Mouse (Mus musculus) Patski (cell line): Measurements from ENCODE around the gene Dclk1. TPM values are rescaled to one million over a fixed set of nuclear protein-coding genes. Genes with fewer than 3 reads are reported as not detected.

Source experiments
- ATAC-seq: fragments of 100-300 bp; one replicate; pipeline ENCODE4 v1.8.0; 2021
- CTCF ChIA-PET: fragments of 350-600 bp; sonication (Branson Sonifier 250); formaldehyde crosslinking; loops from one replicate; lab custom pipeline; 2022; ENCODE audit warnings: inconsistent platforms; lab: Charles Lee
- POLR2A ChIA-PET: fragments of 350-600 bp; sonication (Branson Sonifier 250); formaldehyde crosslinking; loops from one replicate; lab custom pipeline; 2022; ENCODE audit warnings: antibody characterized with exemption, inconsistent platforms; lab: Charles Lee
- DNase-seq: peaks from one replicate; pipeline ENCODE4 v3.0.0-alpha.2; 2011; ENCODE audit warnings: low read depth, low spot score
- H3K27me3 ChIP-seq: fragments of 371-371 bp; one replicate; pipeline ENCODE4 v1.5.1; 2021
- CTCF ChIP-seq: fragments of 100-300 bp; IDR thresholded peaks from one replicate; pipeline ENCODE4 v1.5.1; 2021
- in situ Hi-C: fragments of 300-500 bp; cut with MboI; formaldehyde crosslinking; loops from 3 replicates; pipeline ENCODE4 v1.11.1; 2018; ENCODE audit warnings: low pct_unique_long_range_greater_than_20kb, mixed read lengths
- polyA plus RNA-seq: library from polyadenylated mRNA; unstranded; gene quantifications from one replicate; pipeline ENCODE4 v1.2.3, GENCODE M21; 2021

Dclk1 gene
- polyA plus RNA-seq, 1 experiment from 2014 or later: 16.7 TPM

GRCm38 (mm10) chr3:55571034-55571433 lies 328.9 kb downstream of the Dclk1 start:
- CTCF ChIA-PET: interaction anchor here (0.6 to 1.4 kb wide), 3 partner anchors 12 to 51 kb away, joined by 3 to 5 read pairs (median 4); no protein-coding TSS in a partner anchor
- TF ChIP-seq CTCF: no peak
- ATAC-seq (no peak), DNase-seq (no peak)
- POLR2A ChIA-PET: interaction anchor here (1.1 kb wide), 1 partner anchor 50 kb away, joined by 3 read pairs; no protein-coding TSS in a partner anchor
- no peaks in the 10 kb centered on the region for H3K27me3 ChIP-seq
- in situ Hi-C loops: no loop called here

DNA sequence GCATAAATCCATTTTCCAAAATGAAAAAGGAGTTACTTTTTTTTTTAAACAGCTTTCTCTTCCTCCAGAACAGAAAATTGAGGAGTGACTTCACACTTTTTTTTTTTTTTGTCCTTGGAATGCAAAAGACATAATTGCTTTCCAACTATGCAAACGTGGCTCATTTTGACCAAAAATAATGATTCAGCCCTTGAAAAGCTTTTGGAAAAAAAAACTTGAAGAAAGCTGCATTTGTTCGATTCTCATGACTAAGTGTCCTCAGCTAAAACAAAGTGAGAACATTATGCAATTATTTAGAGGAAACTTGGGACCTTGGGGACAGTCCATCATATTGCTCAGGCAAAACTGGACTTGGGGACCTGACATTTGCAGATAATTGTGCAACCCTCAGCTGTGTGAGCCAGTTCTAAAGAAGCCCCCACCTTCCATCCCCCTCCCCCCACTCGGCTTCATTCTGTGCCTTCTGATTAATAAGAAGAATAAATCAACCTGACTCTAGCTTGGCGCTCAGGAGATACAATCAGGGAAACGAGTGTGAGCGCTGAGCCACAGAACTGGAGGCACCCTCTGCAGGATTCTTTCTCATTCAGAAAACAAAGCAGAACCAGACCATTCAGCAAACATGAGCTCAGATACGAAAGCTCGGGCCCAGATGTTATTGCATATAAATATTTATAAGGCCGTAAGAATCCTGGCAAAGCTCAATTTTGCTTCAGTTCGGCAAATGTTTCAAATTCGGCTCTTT lies 329.6 kb downstream of the Dclk1 start:
- in situ Hi-C loops: no loop called here
- no peaks in the 10 kb centered on the region for H3K27me3 ChIP-seq
- POLR2A ChIA-PET: interaction anchor here (1.1 kb wide), 1 partner anchor 50 kb away, joined by 3 read pairs; no protein-coding TSS in a partner anchor
- TF ChIP-seq CTCF: no peak
- ATAC-seq (no peak), DNase-seq (no peak)
- CTCF ChIA-PET: interaction anchor here (0.6 to 1.4 kb wide), 3 partner anchors 13 to 52 kb away, joined by 3 to 5 read pairs (median 4); no protein-coding TSS in a partner anchor

DNA sequence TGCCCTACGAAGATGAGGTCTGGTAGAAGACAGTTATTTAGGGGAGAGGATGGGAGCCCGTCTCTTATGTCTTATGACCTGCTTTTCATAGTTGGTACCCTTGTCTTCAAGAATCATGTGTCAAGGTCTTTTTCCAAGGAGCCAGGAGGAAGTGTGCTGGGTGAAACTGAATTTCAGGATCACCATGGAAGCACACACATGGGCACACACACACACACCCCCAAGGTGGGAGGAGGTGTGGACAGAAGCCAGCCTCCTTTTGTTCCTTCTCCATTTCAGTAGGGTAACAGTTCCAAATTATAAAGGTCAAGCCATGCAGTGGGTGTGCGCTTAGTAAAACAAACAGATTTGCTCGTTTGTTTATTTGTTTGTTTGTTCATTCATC lies 330.1 kb downstream of the Dclk1 start:
- ATAC-seq (no peak), DNase-seq (no peak)
- CTCF ChIA-PET: interaction anchor here (1.4 kb wide), 2 partner anchors 18 to 52 kb away, joined by 4 to 5 read pairs; no protein-coding TSS in a partner anchor

GRCm38 (mm10) chr3:55574003-55574402 lies 331.8 kb downstream of the Dclk1 start:
- in situ Hi-C loops: no loop called here
- H3K27me3 ChIP-seq: no peaks in the 10 kb centered on the region
- DNase-seq (no peak), ATAC-seq (no peak)
- CTCF ChIA-PET: interaction anchor here (0.6 to 2.4 kb wide), 20 partner anchors 16 to 385 kb away, joined by 3 to 18 read pairs (median 3); no protein-coding TSS in a partner anchor
- POLR2A ChIA-PET: interaction anchor here (0.9 kb wide), 1 partner anchor 25 kb away, joined by 3 read pairs; no protein-coding TSS in a partner anchor
- peak; percentile 85 for TF ChIP-seq CTCF

More for the DNA sequence above, 330.1 kb downstream of the Dclk1 start:
- no peak for TF ChIP-seq CTCF
- in situ Hi-C loops: no loop called here
- POLR2A ChIA-PET: no interaction called here
- H3K27me3 ChIP-seq: no peaks in the 10 kb centered on the region

DNA sequence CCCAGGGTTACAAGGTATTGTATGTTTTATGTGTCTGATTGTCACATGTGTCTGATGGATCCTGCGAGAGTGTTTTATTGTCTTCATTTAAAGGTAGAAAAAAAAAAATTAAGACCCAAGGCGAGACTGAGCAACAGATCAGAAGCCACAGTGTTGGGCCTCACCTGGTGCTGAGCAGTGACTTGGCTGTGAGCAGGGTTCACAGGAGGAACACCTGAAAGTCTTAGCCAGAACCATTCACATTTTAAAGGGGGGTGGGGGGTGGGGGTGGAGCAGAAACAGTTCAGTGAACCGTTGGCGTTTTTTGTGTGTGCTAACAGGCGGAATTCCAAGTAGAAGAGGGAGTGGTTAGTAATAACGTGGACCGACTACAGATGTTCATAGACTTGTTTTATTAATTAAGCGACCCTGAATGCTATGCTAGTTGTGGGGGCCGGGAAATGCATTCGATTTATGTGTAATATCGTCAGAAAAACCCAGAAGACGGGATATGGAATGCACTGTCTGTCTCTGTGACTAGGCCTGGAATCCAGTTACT lies 345.3 kb downstream of the Dclk1 start:
- ATAC-seq (no peak), DNase-seq (no peak)
- no peaks in the 10 kb centered on the region for H3K27me3 ChIP-seq
- TF ChIP-seq CTCF: no peak
- POLR2A ChIA-PET: interaction anchor here (0.8 to 1.0 kb wide), 2 partner anchors 11 to 12 kb away, joined by 3 to 4 read pairs; no protein-coding TSS in a partner anchor
- in situ Hi-C loops: no loop called here
- CTCF ChIA-PET: interaction anchor here (1.4 to 3.9 kb wide), 4 partner anchors 10 to 14 kb away, joined by 5 to 18 read pairs (median 6); no protein-coding TSS in a partner anchor

DNA sequence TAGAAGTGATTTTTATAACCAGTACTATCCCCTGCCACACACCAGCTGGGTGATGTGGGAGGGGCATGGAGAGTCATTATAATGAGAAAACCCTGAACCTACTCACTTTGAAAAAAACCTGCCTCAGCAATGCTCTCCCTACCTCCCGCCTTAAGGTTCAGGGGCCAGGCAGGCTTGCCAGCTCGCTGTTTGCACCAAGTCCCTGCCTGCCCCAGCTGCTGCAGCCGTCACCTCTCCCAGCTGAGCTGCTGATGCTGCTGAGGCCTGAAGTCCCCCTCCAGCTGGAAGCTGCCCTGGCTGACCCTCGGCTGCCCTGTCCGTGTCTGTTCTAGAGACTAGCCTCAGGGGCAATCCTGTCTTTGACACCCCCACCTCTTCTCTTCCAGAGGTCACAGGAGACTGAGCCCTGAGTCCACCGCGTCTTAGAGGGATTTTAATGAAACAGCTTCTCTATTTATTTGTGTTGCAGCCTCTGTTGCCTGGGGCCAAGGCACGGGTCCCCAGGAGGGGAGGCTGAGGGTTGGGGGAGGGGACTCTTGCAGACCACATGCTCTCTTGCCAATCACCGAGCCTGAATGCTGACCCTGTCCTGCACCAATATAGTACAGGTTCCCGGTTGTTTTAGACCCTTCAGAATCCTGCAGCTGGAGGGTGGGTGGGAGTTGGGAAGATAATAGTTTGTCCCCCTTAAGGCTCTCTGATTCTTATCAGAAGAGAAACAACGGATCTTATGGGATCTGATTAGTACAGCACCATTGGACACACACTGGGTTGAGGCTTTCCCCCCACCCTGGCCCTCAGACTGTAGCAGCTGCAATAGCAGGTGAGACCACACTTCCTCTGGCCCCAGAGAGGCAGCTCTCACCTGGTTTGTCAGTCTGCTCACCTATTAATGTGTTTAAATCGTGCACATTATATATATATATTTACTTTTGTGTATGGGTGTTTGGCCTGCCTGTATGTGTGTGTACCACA lies 346.1 kb downstream of the Dclk1 start:
- peak; percentile 25 for ATAC-seq
- POLR2A ChIA-PET: interaction anchor here (1.0 kb wide), 1 partner anchor 12 kb away, joined by 4 read pairs; no protein-coding TSS in a partner anchor
- in situ Hi-C loops: no loop called here
- DNase-seq: peak; percentile 55
- no peak for TF ChIP-seq CTCF
- CTCF ChIA-PET: interaction anchor here (0.6 to 3.9 kb wide), 5 partner anchors 11 to 87 kb away, joined by 3 to 18 read pairs (median 6); no protein-coding TSS in a partner anchor
- H3K27me3 ChIP-seq: no peaks in the 10 kb centered on the region

Other genes starting within 250 kb of the Dclk1 start
- gene Ccna1, start 186.9 kb upstream of the Dclk1 start, polyA plus RNA-seq: 0.31 TPM
- gene Spg20, start 130.3 kb upstream of the Dclk1 start, polyA plus RNA-seq: 69.2 TPM
- gene Ccdc169, start 105.0 kb upstream of the Dclk1 start, polyA plus RNA-seq: 0.10 TPM
- gene Sohlh2, start 60.3 kb upstream of the Dclk1 start, polyA plus RNA-seq: not detected
- not detected for gene Gm21954, start 229.8 kb downstream of the Dclk1 start, polyA plus RNA-seq